Mouse (Mus musculus) liver, embryonic 14.5 days (tissue): Measurements from ENCODE around the gene Numb. TPM values are rescaled to one million over a fixed set of nuclear protein-coding genes. Genes with fewer than 3 reads are reported as not detected.
"Not testable (repeated sequence)": the region's sequence is repeated elsewhere in the genome, so short reads cannot be mapped to it uniquely, and the experiment has no call there.

Experiments used
- ATAC-seq: fragments of 200-750 bp; cut with Nextera tagmentation; 2 replicates; pipeline ENCODE4 v1.8.0; 2017; ENCODE audit warnings: moderate number of reproducible peaks, mild to moderate bottlenecking, moderate library complexity; ENCODE audit not compliant: insufficient read depth
- DNase-seq, 3 experiments: peaks; one replicate each; pipeline ENCODE4 v3.0.0-alpha.2; 2012 to 2013; ENCODE audit warnings: low read depth in 3 of 3, low spot score in 3 of 3
- H3K27ac ChIP-seq: fragments of 300-500 bp; sonication (generic); 2 replicates; pipeline ENCODE4 v1.5.1; 2014; ENCODE audit warnings: moderate library complexity, mild to moderate bottlenecking, control low read depth, inconsistent platforms
- H3K27me3 ChIP-seq: fragments of 300-500 bp; sonication (generic); 2 replicates; pipeline ENCODE4 v1.6.1; 2014; ENCODE audit warnings: mild to moderate bottlenecking, low read length, moderate library complexity; ENCODE audit not compliant: control insufficient read depth, insufficient read depth
- H3K36me3 ChIP-seq: fragments of 300-500 bp; sonication (generic); replicated peaks from 2 replicates; pipeline ENCODE4 v1.6.1; 2014; ENCODE audit warnings: low read depth; ENCODE audit not compliant: control insufficient read depth, insufficient read depth
- H3K4me1 ChIP-seq, 2 experiments: fragments of 200-500 bp in 1 of 2; fragments of 300-500 bp in 1 of 2; sonication (generic) in 1 of 2; replicated peaks; 2 replicates each; pipeline ENCODE4 v1.6.1; 2012 to 2014; ENCODE audit warnings: antibody characterized with exemption in 1 of 2, inconsistent platforms in 1 of 2, low read length in 1 of 2; ENCODE audit not compliant: control insufficient read depth in 2 of 2, insufficient read depth in 2 of 2
- H3K4me2 ChIP-seq: fragments of 300-500 bp; sonication (generic); 2 replicates; pipeline ENCODE4 v1.6.1; 2014; ENCODE audit warnings: low read depth, mild to moderate bottlenecking, control low read depth, moderate library complexity
- H3K4me3 ChIP-seq, 2 experiments: fragments of 200-500 bp in 1 of 2; fragments of 300-500 bp in 1 of 2; sonication (generic) in 1 of 2; 2 replicates each; pipeline ENCODE4 v1.5.1; 2012 to 2014; ENCODE audit warnings: low read depth in 2 of 2, low read length in 2 of 2, mild to moderate bottlenecking in 2 of 2, control low read depth in 1 of 2, inconsistent platforms in 1 of 2, moderate library complexity in 1 of 2; ENCODE audit not compliant: insufficient read depth in 1 of 2
- H3K9ac ChIP-seq: fragments of 300-500 bp; sonication (generic); replicated peaks from 2 replicates; pipeline ENCODE4 v1.6.1; 2014; ENCODE audit warnings: mild to moderate bottlenecking, control low read depth, moderate library complexity
- H3K9me3 ChIP-seq: fragments of 300-500 bp; sonication (generic); 2 replicates; pipeline ENCODE4 v1.6.1; 2016; ENCODE audit warnings: low read length, mixed read lengths; ENCODE audit not compliant: control insufficient read depth
- CTCF ChIP-seq: IDR thresholded peaks from 2 replicates; pipeline ENCODE4 v1.5.1; 2016; ENCODE audit warnings: antibody characterized with exemption, low read depth, control low read depth
- EP300 ChIP-seq: IDR thresholded peaks from 2 replicates; pipeline ENCODE4 v1.6.1; 2016; ENCODE audit warnings: antibody characterized with exemption, low read depth
- WGBS: fragments of 180-500 bp; shearing (Covaris S2); extraction: QIAGEN DNeasy Blood & Tissue Kit; methylation state at CpG from one replicate; pipeline ENCODE4 v1.1.7; 2014; ENCODE audit not compliant: insufficient replicate concordance; 5-methylcytosine and 5-hydroxymethylcytosine counted together
- polyA plus RNA-seq, 2 experiments: library from polyadenylated mRNA; depleted of rRNA in 1 of 2; stranded (reverse) in 1 of 2; unstranded in 1 of 2; fragments of >200 nt; fragmentation: Nextera tagmentation in 1 of 2; extraction: Ambion mirVana in 1 of 2; gene quantifications; 2 replicates each; pipeline versions ENCODE4 v1.2.1 to v1.2.3; 2012 to 2014

Gene Numb
- polyA plus RNA-seq, 2 experiments, result 9.7 to 13.1 TPM

- TF ChIP-seq CTCF, result no peak
- no peak for TF ChIP-seq EP300
- ATAC-seq (no peak), DNase-seq (no peak)
- Histone ChIP-seq H3K4me2 (no peak overlapping the region), H3K9ac (no peak overlapping the region), H3K9me3 (no peaks in the 10 kb centered on the region), H3K27me3 (no peaks in the 10 kb centered on the region), H3K36me3 (no peaks in the 10 kb centered on the region), H3K4me1 (0 out of 4 replicates have a peak, but pooled peaks cover 0 to 3% of the 10 kb centered on the region in 2 experiments), H3K4me3 (no peak overlapping the region), H3K27ac (no peak overlapping the region)
- 80% methylated on average over 1 of the region's 1 CpGs for WGBS
Measured at GRCm38 (mm10) chr12:83889128-83889527, 32.6 kb downstream of the Numb start.

GRCm38 (mm10) chr12:83885516-83886285 is 36.0 kb downstream of the Numb start:
- WGBS, result 84% methylated on average over 7 of the region's 7 CpGs
- ATAC-seq (no peak), DNase-seq (no peak)
- H3K4me3 ChIP-seq, result no peak overlapping the region
- H3K4me1 ChIP-seq, result 0 out of 4 replicates have a peak, but pooled peaks cover 0 to 3% of the 10 kb centered on the region in 2 experiments
- no peak for TF ChIP-seq CTCF
- TF ChIP-seq EP300, result no peak
- no peaks in the 10 kb centered on the region for H3K36me3 ChIP-seq
- H3K9ac ChIP-seq, result no peak overlapping the region
- H3K9me3 ChIP-seq, result no peaks in the 10 kb centered on the region
- H3K27me3 ChIP-seq, result no peaks in the 10 kb centered on the region
- no peak overlapping the region for H3K4me2 ChIP-seq
- H3K27ac ChIP-seq, result no peak overlapping the region

- not testable (repeated sequence) for H3K27me3 ChIP-seq, H3K9me3 ChIP-seq, H3K4me3 ChIP-seq, H3K27ac ChIP-seq, H3K4me2 ChIP-seq, H3K36me3 ChIP-seq, DNase-seq, H3K4me1 ChIP-seq, ATAC-seq, H3K9ac ChIP-seq
- WGBS, result 87% methylated on average over 5 of the region's 5 CpGs
Measured at GRCm38 (mm10) chr12:83885065-83885464, 36.7 kb downstream of the Numb start.

GRCm38 (mm10) chr12:83882503-83882902 is 39.2 kb downstream of the Numb start:
- no peak for TF ChIP-seq EP300
- TF ChIP-seq CTCF, result no peak
- WGBS, result 78% methylated on average over 7 of the region's 7 CpGs
- H3K36me3 ChIP-seq, result no peaks in the 10 kb centered on the region
- DNase-seq, result no peak
- H3K4me3 ChIP-seq, result no peak overlapping the region
- H3K27ac ChIP-seq, result no peak overlapping the region
- no peaks in the 10 kb centered on the region for H3K27me3 ChIP-seq
- no peak for ATAC-seq
- no peak overlapping the region for H3K9ac ChIP-seq
- no peaks in the 10 kb centered on the region for H3K4me1 ChIP-seq
- no peaks in the 10 kb centered on the region for H3K9me3 ChIP-seq
- H3K4me2 ChIP-seq, result no peak overlapping the region

- Histone ChIP-seq H3K36me3 (no peaks in the 10 kb centered on the region), H3K4me3 (no peak overlapping the region), H3K9ac (no peak overlapping the region), H3K4me2 (no peak overlapping the region), H3K27me3 (no peaks in the 10 kb centered on the region), H3K9me3 (no peaks in the 10 kb centered on the region), H3K27ac (no peak overlapping the region), H3K4me1 (no peaks in the 10 kb centered on the region)
- TF ChIP-seq EP300 (no peak), CTCF (no peak)
- WGBS, result 73% methylated on average over 3 of the region's 3 CpGs
- no peak for ATAC-seq
- no peak for DNase-seq
Measured at GRCm38 (mm10) chr12:83882088-83882487, 39.6 kb downstream of the Numb start.
